Comparison of ENCODE assay signal across 36 mouse cellular contexts in the genomic region with DNA sequence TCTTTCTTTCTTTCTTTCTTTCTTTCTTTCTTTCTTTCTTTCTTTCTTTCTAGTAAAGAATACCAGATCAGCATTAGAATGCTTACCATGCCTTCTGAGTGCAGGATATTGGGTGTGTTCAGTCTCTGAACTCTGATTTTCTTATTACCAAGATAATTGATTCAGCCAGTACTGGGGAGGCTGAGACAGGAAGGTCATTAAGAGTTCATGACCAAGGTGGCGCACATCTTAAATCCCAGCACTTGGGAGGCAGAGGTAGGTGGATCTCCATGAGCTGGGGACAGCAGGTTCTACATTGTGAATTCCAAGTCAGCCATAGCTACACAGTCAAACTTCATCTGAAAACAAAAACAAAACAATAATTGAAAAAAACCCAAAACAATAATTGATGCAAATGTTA.
"Had no signal": no experiment of that assay in that cellular context is flagged by ENCODE, and none has a peak within 500 bp of the region (broad histone marks: within the 10 kb centered on the region; RNA-seq: fewer than 3 reads in every experiment).

No protein-coding gene starts in this region.

- H3K4me2 ChIP-seq: heart, embryonic 11.5 days; heart, embryonic 12.5 days; heart, embryonic 13.5 days; heart, embryonic 15.5 days; hindbrain, embryonic 12.5 days; hindbrain, embryonic 13.5 days; hindbrain, embryonic 14.5 days; hindbrain, embryonic 15.5 days; intestine, embryonic 15.5 days; kidney, embryonic 15.5 days had no signal

- H3K9me3 ChIP-seq: heart, embryonic 10.5 days; heart, embryonic 12.5 days; heart, embryonic 13.5 days; heart, embryonic 15.5 days; hindbrain, embryonic 10.5 days; hindbrain, embryonic 12.5 days; hindbrain, embryonic 13.5 days; hindbrain, embryonic 15.5 days; intestine, embryonic 15.5 days; kidney, embryonic 15.5 days had no signal

- H3K27me3 ChIP-seq: heart, embryonic 13.5 days; heart, embryonic 15.5 days; hindbrain, embryonic 12.5 days; hindbrain, embryonic 15.5 days; intestine, embryonic 15.5 days; kidney, embryonic 15.5 days had no signal

- ATAC-seq: hindbrain, embryonic 16.5 days; hindbrain, postnatal 0 days; inflammation-experienced regulatory T-cells, adult 6 months; intestine, embryonic 15.5 days; intestine, embryonic 16.5 days; intestine, postnatal 0 days had no signal

- H3K9ac ChIP-seq: heart, embryonic 12.5 days; heart, embryonic 13.5 days; heart, embryonic 15.5 days; hindbrain, embryonic 12.5 days; hindbrain, embryonic 13.5 days; hindbrain, embryonic 14.5 days; hindbrain, embryonic 15.5 days; intestine, embryonic 15.5 days; kidney, embryonic 15.5 days had no signal

- H3K4me3 ChIP-seq: heart, embryonic 10.5 days; heart, embryonic 12.5 days; heart, embryonic 13.5 days; heart, embryonic 15.5 days; hindbrain, embryonic 10.5 days; hindbrain, embryonic 12.5 days; hindbrain, embryonic 13.5 days; hindbrain, embryonic 15.5 days; intestine, embryonic 15.5 days; kidney, embryonic 15.5 days; layer of hippocampus, adult 2 months; left cerebral cortex, adult 2 months had no signal

- H3K27ac ChIP-seq: heart, embryonic 10.5 days; heart, embryonic 13.5 days; heart, embryonic 15.5 days; hindbrain, embryonic 10.5 days; hindbrain, embryonic 12.5 days; hindbrain, embryonic 13.5 days; hindbrain, embryonic 14.5 days; hindbrain, embryonic 15.5 days; hindbrain, postnatal 0 days; intestine, embryonic 15.5 days; kidney, embryonic 15.5 days; kidney, postnatal 0 days; layer of hippocampus, adult 2 months had no signal

- DNase-seq: heart, postnatal 10 days; heart, postnatal 14 days; heart, postnatal 36 days; heart, postnatal 4 days; kidney, adult 11 months; kidney, adult 18-20 months; kidney, adult 2 months; kidney, adult 8-10 months; kidney, adult 9 months; kidney, postnatal 10 days; kidney, postnatal 14 days; kidney, postnatal 25 days; kidney, postnatal 36 days; kidney, postnatal 4 days; layer of hippocampus, adult 9-11 months; layer of hippocampus, postnatal 36 days had no signal
